Mouse (Mus musculus): ENCODE results near the gene Zfp967.
"Not testable (repeated sequence)": the region's sequence is repeated elsewhere in the genome, so short reads cannot be mapped to it uniquely, and the experiment has no call there.

Gene Zfp967

GRCm38 (mm10) chr2:176520756-176521155 is at the start of gene Zfp967:
Gene Zfp967 (plus strand): TSS chr2:176521056.
- DNase-seq = not testable (repeated sequence)

- not testable (repeated sequence) for DNase-seq
Observed at GRCm38 (mm10) chr2:176486683-176487082, 34.2 kb upstream of the Zfp967 start, which contains the start of gene Gm14434. Gene Gm14434 (minus strand): TSS chr2:176486783.
